Mouse (Mus musculus) right cerebral cortex, postnatal 36 days (tissue): Measurements from ENCODE around the gene Ndufc1.
"Not testable (repeated sequence)": the region's sequence is repeated elsewhere in the genome, so short reads cannot be mapped to it uniquely, and the experiment has no call there.

Source experiments
- DNase-seq, 2 experiments: peaks; one replicate each; pipeline ENCODE4 v3.0.0; 2022; ENCODE audit warnings: low spot score in 2 of 2, mixed read lengths in 1 of 2

Gene Ndufc1

DNA sequence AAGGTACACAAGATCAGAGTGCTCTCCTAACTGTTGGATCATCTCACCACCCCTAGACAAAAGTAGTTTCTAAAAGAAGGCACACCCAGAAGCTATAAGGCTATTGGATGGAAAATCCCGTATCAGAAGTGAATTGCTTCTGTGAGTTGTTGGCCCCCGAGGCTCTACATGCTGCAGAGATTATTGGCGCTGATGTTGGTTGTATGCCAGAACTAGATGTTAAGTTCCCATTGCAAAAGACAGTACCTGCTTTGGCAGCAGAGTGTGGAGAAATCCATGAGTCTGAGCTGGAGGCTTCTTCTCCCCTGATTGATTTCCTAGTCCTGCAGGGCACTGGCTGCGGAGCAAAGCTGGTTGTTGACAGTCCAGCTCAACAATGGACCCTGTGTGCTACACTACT lies 40.8 kb downstream of the Ndufc1 start:
- no peak for DNase-seq

DNA sequence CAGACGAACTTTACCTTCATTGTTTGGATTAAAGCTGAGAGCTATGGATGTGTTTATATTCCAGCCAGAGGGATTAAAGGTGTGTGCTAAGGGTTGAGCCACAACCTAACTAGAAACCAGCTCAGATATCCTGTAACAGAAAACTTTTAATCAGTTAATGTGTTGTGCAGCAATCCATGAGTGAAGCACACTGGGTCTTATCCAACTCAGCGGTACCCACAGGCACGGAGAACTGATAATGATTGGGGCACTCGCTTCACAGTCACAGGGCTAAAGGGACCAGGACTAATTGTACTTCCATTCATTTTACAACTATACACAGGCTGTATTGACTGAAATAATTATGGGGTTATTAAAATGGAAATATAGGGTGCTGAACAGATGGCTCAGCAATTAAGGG lies 41.9 kb downstream of the Ndufc1 start:
- no peak for DNase-seq

DNA sequence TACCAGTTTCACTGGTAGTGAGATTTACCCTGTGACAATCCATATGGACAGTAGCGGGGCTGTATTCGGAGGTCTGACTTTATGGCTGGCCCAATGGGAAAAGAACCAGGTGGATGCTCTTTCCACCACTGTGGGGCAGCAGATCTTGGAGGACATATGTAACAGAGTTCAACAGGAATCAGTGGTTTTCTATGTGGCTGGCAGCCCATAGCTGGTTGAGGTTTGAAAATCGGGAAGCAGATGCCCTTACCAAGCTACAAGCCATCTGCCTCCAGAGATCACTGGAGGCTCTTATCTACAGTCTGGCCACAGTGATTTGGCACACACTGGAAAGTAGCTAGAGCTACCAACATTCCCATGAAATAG lies 43.3 kb downstream of the Ndufc1 start:
- DNase-seq: no peak

DNA sequence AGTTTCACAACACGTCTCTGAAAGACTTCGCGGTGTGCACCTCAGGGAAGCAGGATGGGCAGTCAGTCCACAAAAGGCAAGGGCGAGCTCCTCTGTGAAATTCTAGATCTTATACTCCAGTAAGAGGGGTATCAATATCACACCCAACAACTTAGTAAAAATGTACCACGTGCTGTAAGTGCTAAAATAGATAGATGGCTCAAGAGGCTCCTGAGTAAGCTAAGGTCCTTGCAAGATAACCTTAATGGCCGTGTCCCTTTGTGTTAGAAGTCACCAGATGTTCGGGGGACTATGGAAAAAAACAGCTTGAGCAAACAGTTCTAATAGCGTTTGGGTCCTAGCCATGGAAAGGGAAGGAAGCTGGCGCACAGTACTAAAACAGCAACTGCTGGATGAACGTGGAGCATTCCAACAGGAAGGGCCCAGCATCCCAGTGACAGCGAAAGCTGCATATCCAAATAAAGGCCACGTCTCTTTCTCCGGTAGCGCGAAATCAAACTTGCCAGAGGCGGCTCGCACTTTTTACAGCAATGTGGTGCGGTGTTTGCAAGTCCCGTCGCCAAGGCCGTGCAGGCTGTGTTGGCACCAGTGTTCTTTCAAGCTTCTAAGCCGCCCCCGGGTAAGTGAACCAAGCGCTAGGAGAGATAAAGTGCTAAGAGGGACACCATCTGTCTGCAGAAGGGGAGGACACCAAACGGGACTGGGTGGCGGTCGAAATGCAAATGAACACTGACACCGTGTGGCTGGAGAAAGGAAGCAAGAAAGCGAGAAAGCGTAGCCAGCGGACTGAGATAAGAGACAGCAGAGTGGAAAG lies 43.9 kb downstream of the Ndufc1 start:
- DNase-seq: peak; percentile 84 to 89

DNA sequence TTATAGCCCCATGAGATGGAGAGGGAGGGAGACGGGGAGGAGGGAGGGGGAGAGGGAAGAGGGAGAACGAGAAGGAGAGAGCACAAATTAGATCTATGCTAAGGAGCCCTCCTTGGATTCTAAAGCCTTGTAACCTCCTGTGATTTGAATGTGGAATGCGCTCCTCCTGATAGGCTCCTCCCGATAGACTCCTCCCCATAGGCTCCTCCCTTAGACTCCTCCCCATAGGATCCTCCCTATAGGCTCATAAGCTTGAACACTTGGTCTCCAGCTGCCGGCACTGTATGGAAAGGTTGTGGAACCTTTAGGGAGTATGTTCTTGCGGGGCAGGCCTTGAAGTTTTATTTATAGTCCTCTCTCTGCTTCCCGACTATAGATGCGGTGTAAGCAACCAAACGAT lies 47.7 kb downstream of the Ndufc1 start:
- no peak for DNase-seq

DNA sequence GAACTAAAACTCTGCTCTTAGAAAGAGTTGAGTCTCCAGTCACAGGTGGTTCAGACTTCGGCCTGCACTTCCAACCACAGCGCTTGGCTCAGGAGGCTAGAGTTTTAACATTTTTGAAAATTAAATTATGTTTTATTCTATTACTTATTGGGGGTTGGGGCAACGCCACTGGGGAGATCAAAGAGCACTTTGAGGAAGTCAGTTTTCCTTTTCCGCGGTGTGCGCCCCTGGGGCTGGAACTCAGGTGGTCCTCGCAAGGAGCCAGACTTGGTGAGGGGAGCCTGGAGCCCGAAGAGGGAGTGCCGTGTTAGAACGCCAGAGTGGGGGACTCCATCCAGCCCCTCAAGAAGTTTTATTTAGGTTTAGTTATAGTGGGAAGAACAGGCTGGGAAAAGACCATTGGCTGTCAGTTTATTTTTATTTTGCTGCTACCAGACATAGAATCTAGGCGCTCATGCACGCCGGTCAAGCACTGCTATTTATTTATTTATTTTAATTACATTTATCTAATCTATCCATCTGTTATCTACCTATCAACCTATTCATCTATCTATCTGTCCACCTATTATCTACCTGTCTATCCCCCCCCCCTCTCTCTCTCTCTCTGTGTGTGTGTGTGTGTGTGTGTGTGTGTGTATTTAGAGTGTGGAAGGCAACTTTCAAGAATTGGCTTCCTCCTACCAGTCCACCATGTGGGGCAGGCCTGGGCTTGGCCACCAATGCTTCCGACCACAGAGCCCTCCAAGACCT lies 49.1 kb downstream of the Ndufc1 start:
- no peak for DNase-seq

DNA sequence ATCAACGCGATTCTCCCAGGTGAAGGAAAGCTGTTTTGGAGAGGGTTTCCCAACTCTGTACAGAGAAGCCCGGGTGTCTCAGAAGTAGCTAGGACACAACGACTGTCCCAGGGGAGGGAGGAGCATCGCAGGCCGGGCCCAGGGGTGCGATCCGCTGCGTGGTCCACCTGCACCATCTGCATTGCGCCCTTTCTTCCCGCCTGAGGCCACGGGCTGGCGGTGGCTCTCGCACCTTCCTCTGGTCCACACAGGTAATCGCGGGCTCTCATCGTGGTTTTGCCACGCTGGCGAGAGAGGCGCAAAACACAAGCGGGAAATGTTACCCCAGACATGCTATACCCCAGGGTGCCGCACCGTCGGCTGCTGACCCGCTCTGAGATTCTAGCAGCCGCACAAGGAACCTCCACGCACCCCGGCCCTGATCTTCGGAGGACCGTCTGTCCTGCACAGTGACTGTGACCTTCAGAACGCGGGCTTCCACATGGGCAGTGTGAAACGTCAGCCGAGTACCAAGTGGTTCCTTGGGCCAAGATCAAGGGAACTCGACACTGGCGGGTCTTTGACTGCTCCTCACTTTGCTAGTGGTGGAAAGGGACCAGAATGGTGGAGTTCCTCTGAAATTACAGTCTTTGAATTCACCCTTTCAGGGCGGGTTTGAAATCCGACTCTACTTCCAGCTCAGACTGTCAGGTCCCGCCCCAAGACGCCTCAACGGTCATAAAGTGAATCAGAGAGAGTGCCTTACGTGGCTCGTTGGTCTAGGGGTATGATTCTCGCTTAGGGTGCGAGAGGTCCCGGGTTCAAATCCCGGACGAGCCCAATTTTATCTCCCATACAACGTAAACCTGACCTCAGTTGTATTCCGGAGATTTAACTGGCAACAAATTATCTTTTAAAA lies 49.9 kb downstream of the Ndufc1 start:
- peak in 1 of 2 experiments; percentile 10 for DNase-seq

DNA sequence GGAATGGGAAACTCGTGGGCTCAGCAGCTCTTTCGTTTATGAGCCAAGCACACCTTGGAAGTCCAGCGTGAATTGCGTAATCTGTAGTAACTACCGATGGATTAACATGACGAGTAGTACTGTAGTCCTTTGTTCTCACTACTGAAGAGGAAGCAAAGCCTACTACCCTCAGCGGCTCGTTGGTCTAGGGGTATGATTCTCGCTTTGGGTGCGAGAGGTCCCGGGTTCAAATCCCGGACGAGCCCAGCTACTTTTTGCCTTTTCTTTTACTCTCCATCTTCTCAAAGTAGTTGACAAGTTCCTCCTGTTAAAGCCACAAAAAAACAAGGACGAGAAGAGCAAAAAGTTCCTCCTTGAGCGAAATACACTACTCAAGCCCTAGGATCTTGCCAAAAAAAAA lies 50.6 kb downstream of the Ndufc1 start:
- DNase-seq: peak; percentile 15 to 32

DNA sequence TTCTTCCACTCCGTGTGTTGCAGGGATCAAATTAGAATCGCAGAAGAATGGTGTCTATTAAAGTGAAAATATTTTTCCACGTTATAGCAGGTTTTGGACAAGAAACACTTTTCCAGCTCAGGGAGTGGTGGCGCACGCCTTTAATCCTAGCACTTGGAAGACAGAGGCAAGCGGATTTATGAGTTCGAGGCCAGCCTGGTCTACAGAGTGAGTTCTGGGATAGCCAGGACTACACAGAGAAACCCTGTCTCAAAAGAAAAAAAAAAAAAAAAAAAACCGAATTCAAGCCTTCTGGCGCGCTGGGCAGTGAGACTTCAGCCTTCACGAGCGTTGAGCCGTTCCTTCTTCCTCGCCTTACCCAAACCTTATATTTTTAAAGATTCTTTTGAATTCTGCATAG lies 51.2 kb downstream of the Ndufc1 start:
- no peak for DNase-seq

DNA sequence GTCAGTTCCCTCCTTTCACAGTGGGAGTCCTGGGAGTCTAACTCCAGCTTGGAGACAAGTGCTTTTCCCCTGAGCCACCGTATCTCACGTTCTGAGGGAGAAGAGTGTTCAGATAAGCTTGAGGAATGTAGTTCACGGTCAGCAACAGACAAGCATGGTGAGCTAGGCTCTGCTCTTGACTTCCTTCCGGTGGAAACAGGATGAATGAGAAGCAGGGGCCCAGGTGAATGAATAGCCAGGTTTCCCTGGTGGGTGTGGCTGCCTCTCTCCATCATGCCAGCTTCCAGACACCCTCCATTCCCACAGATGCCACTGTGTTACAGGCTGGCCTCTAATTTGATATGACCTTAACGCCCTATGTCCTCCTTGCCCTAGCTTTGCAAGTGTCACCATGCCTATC lies 51.7 kb downstream of the Ndufc1 start:
- DNase-seq: no peak

DNA sequence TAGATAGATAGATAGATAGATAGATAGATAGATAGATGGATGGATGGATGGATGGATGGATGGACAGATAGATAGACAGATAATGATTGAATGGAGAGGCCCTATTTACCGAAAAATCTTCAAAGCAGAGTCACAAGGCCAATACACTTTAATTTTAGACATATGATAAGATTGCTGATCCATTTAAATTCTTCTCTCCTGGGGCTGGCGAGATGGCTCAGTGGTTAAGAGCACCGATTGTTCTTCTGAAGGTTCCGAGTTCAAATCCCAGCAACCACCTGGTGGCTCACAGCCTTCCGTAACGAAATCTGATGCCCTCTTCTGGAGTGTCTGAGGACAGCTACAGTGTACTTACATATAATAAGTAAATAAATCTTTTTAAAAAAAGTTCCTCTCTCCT lies 53.8 kb downstream of the Ndufc1 start:
- not testable (repeated sequence) for DNase-seq
